Mouse (Mus musculus) CH12.LX (cell line): Measurements from ENCODE around the gene Exosc9. TPM values are rescaled to one million over a fixed set of nuclear protein-coding genes. Genes with fewer than 3 reads are reported as not detected.

Experiments used
- DNase-seq: peaks from one replicate; pipeline ENCODE4 v3.0.0-alpha.2; 2013; ENCODE audit errors: extremely low read depth
- H3K27ac ChIP-seq: 2 replicates; pipeline ENCODE4 v1.5.1; 2012; ENCODE audit warnings: low read depth, mild to moderate bottlenecking, control low read depth, moderate library complexity; ENCODE audit not compliant: insufficient read depth
- H3K27me3 ChIP-seq: replicated peaks from 2 replicates; pipeline ENCODE3; 2012; ENCODE audit warnings: inconsistent platforms
- H3K36me3 ChIP-seq, 2 experiments: replicated peaks in 1 of 2; 2 replicates each; pipeline versions ENCODE3 to v1.6.1; 2012; ENCODE audit warnings: inconsistent platforms in 1 of 2, low read length in 1 of 2, mild to moderate bottlenecking in 1 of 2, mixed read lengths in 1 of 2, moderate library complexity in 1 of 2; ENCODE audit not compliant: control insufficient read depth in 1 of 2, insufficient read depth in 1 of 2
- H3K4me1 ChIP-seq, 2 experiments: 2 replicates each; pipeline ENCODE4 v1.6.1; 2012; ENCODE audit warnings: inconsistent platforms in 1 of 2, moderate library complexity in 1 of 2; ENCODE audit not compliant: insufficient read depth in 2 of 2, control insufficient read depth in 1 of 2
- H3K4me2 ChIP-seq: 2 replicates; pipeline ENCODE4 v1.6.1; 2012; ENCODE audit warnings: low read depth, mild to moderate bottlenecking, control low read depth; ENCODE audit not compliant: poor library complexity, insufficient read depth, severe bottlenecking
- H3K4me3 ChIP-seq, 3 experiments: fragments of 150-350 bp in 1 of 3; sonication (generic) in 1 of 3; replicated peaks in 1 of 3; 2 replicates each; pipeline versions ENCODE3 to v1.5.1; 2011 to 2012; ENCODE audit warnings: low read depth in 2 of 3, low read length in 2 of 3, mild to moderate bottlenecking in 2 of 3, moderate library complexity in 2 of 3, control low read depth in 1 of 3, improper control_type of control experiment in 1 of 3, inconsistent platforms in 1 of 3, mixed read lengths in 1 of 3; ENCODE audit not compliant: poor library complexity in 1 of 3
- H3K79me2 ChIP-seq: replicated peaks from 2 replicates; pipeline ENCODE4 v1.6.1; 2012; ENCODE audit warnings: mild to moderate bottlenecking, moderate library complexity; ENCODE audit not compliant: control insufficient read depth, poor library complexity, insufficient read depth, severe bottlenecking; ENCODE audit errors: extremely low read depth
- H3K9ac ChIP-seq: 2 replicates; pipeline ENCODE4 v1.6.1; 2012; ENCODE audit warnings: low read depth, mild to moderate bottlenecking, control low read depth, moderate library complexity; ENCODE audit not compliant: insufficient read depth
- H3K9me3 ChIP-seq: replicated peaks from 2 replicates; pipeline ENCODE3; 2012; ENCODE audit warnings: low read length, inconsistent platforms, mixed read lengths
- BHLHE40 ChIP-seq: IDR thresholded peaks from 2 replicates; pipeline ENCODE4 v1.6.1; 2011; ENCODE audit warnings: mild to moderate bottlenecking, low read depth, low read length, improper control_type of control experiment
- CHD1 ChIP-seq: IDR thresholded peaks from 2 replicates; pipeline ENCODE4 v1.6.1; 2012; ENCODE audit warnings: low read depth, low read length, improper control_type of control experiment, inconsistent platforms
- EP300 ChIP-seq: IDR thresholded peaks from 2 replicates; pipeline ENCODE4 v1.6.1; 2011; ENCODE audit warnings: low read length, improper control_type of control experiment
- JUN ChIP-seq: IDR thresholded peaks from 2 replicates; pipeline ENCODE4 v1.6.1; 2011; ENCODE audit warnings: low read depth, mild to moderate bottlenecking, low read length, improper control_type of control experiment, moderate library complexity; ENCODE audit not compliant: insufficient read depth
- JUND ChIP-seq: conservative IDR thresholded peaks from 2 replicates; pipeline ENCODE4 v1.6.1; 2011; ENCODE audit warnings: low read depth, low read length, improper control_type of control experiment
- MAFK ChIP-seq: IDR thresholded peaks from 2 replicates; pipeline ENCODE4 v1.6.1; 2011; ENCODE audit warnings: low read length, improper control_type of control experiment; ENCODE audit not compliant: insufficient replicate concordance
- MAX ChIP-seq: IDR thresholded peaks from 2 replicates; pipeline ENCODE4 v1.6.1; 2011; ENCODE audit warnings: low read length, improper control_type of control experiment
- NRF1 ChIP-seq: IDR thresholded peaks from 2 replicates; pipeline ENCODE4 v1.6.1; 2014; ENCODE audit warnings: low read depth, mild to moderate bottlenecking, inconsistent platforms, low read length, improper control_type of control experiment, moderate library complexity
- PAX5 ChIP-seq: IDR thresholded peaks from 2 replicates; pipeline ENCODE4 v1.6.1; 2012; ENCODE audit warnings: low read length, inconsistent platforms, mixed read lengths
- POLR2A ChIP-seq: IDR thresholded peaks from 2 replicates; pipeline ENCODE4 v1.6.1; 2011; ENCODE audit warnings: low read depth, mild to moderate bottlenecking, improper control_type of control experiment, low read length
- POLR2AphosphoS2 ChIP-seq: IDR thresholded peaks from 2 replicates; pipeline ENCODE4 v1.6.1; 2011; ENCODE audit warnings: low read depth, low read length, improper control_type of control experiment
- RAD21 ChIP-seq: IDR thresholded peaks from 2 replicates; pipeline ENCODE4 v1.6.1; 2011; ENCODE audit warnings: low read depth, mild to moderate bottlenecking, low read length, improper control_type of control experiment, moderate library complexity
- SMC3 ChIP-seq: IDR thresholded peaks from 2 replicates; pipeline ENCODE4 v1.6.1; 2011; ENCODE audit warnings: low read depth, low read length, improper control_type of control experiment
- TCF12 ChIP-seq: IDR thresholded peaks from 2 replicates; pipeline ENCODE4 v1.6.1; 2014; ENCODE audit warnings: low read depth, mild to moderate bottlenecking, inconsistent platforms, low read length, improper control_type of control experiment
- UBTF ChIP-seq: IDR thresholded peaks from 2 replicates; pipeline ENCODE4 v1.6.1; 2012; ENCODE audit warnings: low read depth, mild to moderate bottlenecking, inconsistent platforms, low read length, improper control_type of control experiment, moderate library complexity
- USF1 ChIP-seq: IDR thresholded peaks from 2 replicates; pipeline ENCODE4 v1.6.1; 2014; ENCODE audit warnings: low read depth, mild to moderate bottlenecking, inconsistent platforms, low read length, improper control_type of control experiment
- USF2 ChIP-seq: conservative IDR thresholded peaks from 2 replicates; pipeline ENCODE4 v1.6.1; 2011; ENCODE audit warnings: low read depth, low read length, improper control_type of control experiment
- ZC3H11A ChIP-seq: IDR thresholded peaks from 2 replicates; pipeline ENCODE4 v1.6.1; 2012; ENCODE audit warnings: low read depth, mild to moderate bottlenecking, inconsistent platforms, low read length, improper control_type of control experiment
- ZMIZ1 ChIP-seq: IDR thresholded peaks from 2 replicates; pipeline ENCODE4 v1.6.1; 2012; ENCODE audit warnings: low read depth, mild to moderate bottlenecking, inconsistent platforms, low read length, improper control_type of control experiment
- dilution Hi-C: fragments of 300-500 bp; cut with MboI; formaldehyde crosslinking; loops from 2 replicates; pipeline ENCODE4 v1.14.3; 2020; ENCODE audit warnings: low sequenced_read_pairs; ENCODE audit not compliant: extremely low pct_unique_long_range_greater_than_20kb, extremely low pct_ligation_motif_present
- in situ Hi-C: fragments of 300-500 bp; cut with MboI; formaldehyde crosslinking; loops from 3 replicates; pipeline ENCODE4 v1.14.3; 2019; ENCODE audit warnings: low sequenced_read_pairs, low pct_ligation_motif_present, low pct_unique_long_range_greater_than_20kb, mixed read lengths
- polyA plus RNA-seq: library from polyadenylated mRNA; unstranded; fragments of >175 nt; gene quantifications from 2 replicates; pipeline ENCODE4 v1.2.1, GENCODE M21; 2012; ENCODE audit warnings: low read depth; ENCODE audit not compliant: insufficient read length
- total RNA-seq, 2 experiments: library from RNA; depleted of rRNA; stranded (reverse); fragments of 300-350 nt in 1 of 2; fragments of >200 nt in 1 of 2; gene quantifications; 2 replicates each; pipeline ENCODE4 v1.2.3; 2012 to 2014

The Exosc9 gene
- total and polyA plus RNA-seq, 3 experiments = 60.6 to 149 (median 128) TPM

DNA sequence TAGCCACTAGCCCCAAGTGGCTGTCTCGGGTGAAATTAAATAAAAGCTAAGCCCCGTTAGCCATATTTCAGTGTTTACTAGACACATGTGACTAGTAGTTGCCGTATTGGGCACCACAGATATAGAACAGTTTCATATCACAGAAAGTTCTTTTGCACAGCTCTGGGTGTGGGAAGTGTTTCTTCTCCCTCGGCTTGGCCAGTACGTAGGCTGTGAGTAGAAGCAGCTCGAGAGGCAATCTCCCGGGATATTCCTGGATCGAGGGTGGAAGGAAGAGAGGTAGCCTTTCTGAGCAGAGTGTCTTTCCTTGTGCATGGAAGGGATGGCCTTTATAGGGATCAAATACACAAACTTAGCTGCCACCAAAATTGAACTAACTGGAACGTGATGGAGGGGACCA, 36.2 kb upstream of the Exosc9 start:
- no peak overlapping the region for H3K27ac ChIP-seq
- no peaks in the 10 kb centered on the region for H3K79me2 ChIP-seq
- no peaks in the 10 kb centered on the region for H3K9me3 ChIP-seq
- no peak overlapping the region for H3K4me3 ChIP-seq
- H3K36me3 ChIP-seq = no peaks in the 10 kb centered on the region
- dilution Hi-C loops = no loop called here
- no peaks in the 10 kb centered on the region for H3K27me3 ChIP-seq
- no peak for DNase-seq
- no peaks in the 10 kb centered on the region for H3K4me1 ChIP-seq
- no peak overlapping the region for H3K9ac ChIP-seq
- TF ChIP-seq POLR2A (no peak), RAD21 (no peak), ZC3H11A (no peak), MAFK (no peak), POLR2AphosphoS2 (no peak), CHD1 (no peak), TCF12 (no peak), MAX (no peak), SMC3 (no peak)
- peak overlapping the region; percentile 19 for H3K4me2 ChIP-seq
- in situ Hi-C loops = no loop called here

- H3K27me3 ChIP-seq = no peaks in the 10 kb centered on the region
- in situ Hi-C loops (no loop called here), dilution Hi-C loops (no loop called here)
- TF ChIP-seq ZMIZ1 (no peak), JUN (no peak), MAX (no peak), NRF1 (no peak), USF1 (no peak), USF2 (no peak), UBTF (no peak), EP300 (no peak), BHLHE40 (no peak), PAX5 (no peak), TCF12 (no peak), JUND (no peak)
- no peak for DNase-seq
- no peaks in the 10 kb centered on the region for H3K9me3 ChIP-seq
- H3K9ac ChIP-seq = peak within 1 kb of the TSS; percentile 12; the same call in 1 of the 2 replicates
- peak within 1 kb of the TSS; percentile 90 for H3K4me2 ChIP-seq
- no peak within 1 kb of the TSS for H3K27ac ChIP-seq
- H3K4me3 ChIP-seq = peak within 1 kb of the TSS in 1 of 3 experiments; percentile 54
- no peaks in the 10 kb centered on the region for H3K36me3 ChIP-seq
- no peaks in the 10 kb centered on the region for H3K79me2 ChIP-seq
- peaks cover 0 to 3% of the 10 kb centered on the region in 2 experiments; a peak in 3 of 4 replicates for H3K4me1 ChIP-seq
Measured at GRCm38 (mm10) chr3:36521073-36522060, 31.0 kb upstream of the Exosc9 start, which contains the start of gene Gm11549. Gene Gm11549 (minus strand): TSS chr3:36521813.
